Comparison of ENCODE assay signal across 19 mouse cellular contexts in the genomic region with DNA sequence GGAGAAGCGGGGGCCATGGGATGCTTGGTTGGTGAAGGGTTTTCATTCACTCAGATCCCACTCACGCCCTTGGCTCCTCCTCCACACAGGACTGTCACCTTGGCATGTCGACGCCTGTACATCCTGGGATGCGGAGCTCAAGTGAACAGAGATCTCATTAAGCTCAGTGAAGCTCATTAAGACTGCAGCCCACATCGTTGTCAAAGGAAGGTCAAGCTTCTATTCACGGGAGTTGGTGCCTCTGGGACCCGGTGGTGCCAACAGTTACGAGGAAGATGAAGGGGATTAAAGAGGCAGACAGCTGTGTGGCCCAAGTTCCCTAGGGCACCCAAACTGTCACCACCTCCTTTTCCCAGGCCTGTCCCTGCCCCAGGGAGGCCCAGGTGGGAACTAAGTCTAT. TPM values are rescaled to one million over a fixed set of nuclear protein-coding genes. Genes with fewer than 3 reads are reported as not detected.
DNase-seq lines count a peak whose midpoint lies in the region; ATAC-seq and TF ChIP-seq lines count a peak whose summit lies in the region.
"Had no signal": no experiment of that assay in that cellular context is flagged by ENCODE, and none has a peak within 500 bp of the region (broad histone marks: within the 10 kb centered on the region; RNA-seq: fewer than 3 reads in every experiment).

No protein-coding gene starts in this region.

- no peak overlapping the region for H3K4me3 ChIP-seq in forebrain, embryonic 11.5 days (ENCODE audit: low read depth, low read length)
- H3K4me3 ChIP-seq in forebrain, postnatal 0 days (ENCODE audit: low read depth, low read length): no peak overlapping the region
- H3K4me3 ChIP-seq in kidney, embryonic 15.5 days (replicated peaks): no peak overlapping the region
- H3K4me3 ChIP-seq in hindbrain, embryonic 15.5 days: no peak overlapping the region
- no peak overlapping the region for H3K4me3 ChIP-seq in midbrain, embryonic 14.5 days (replicated peaks; ENCODE audit: low read depth, low read length)
- H3K4me3 ChIP-seq in lung, postnatal 0 days (ENCODE audit: low read depth, low read length): no peak overlapping the region
- H3K4me3 ChIP-seq: embryonic facial prominence, embryonic 13.5 days; heart, embryonic 10.5 days; limb, embryonic 13.5 days; lung, embryonic 15.5 days; neural tube, embryonic 12.5 days had no signal

- no peaks in the 10 kb centered on the region for H3K36me3 ChIP-seq in forebrain, embryonic 11.5 days (ENCODE audit: control insufficient read depth, insufficient read depth, low read length)
- peaks cover 15% of the 10 kb centered on the region for H3K36me3 ChIP-seq in forebrain, postnatal 0 days (ENCODE audit: insufficient read depth)
- no peaks in the 10 kb centered on the region for H3K36me3 ChIP-seq in kidney, embryonic 15.5 days
- H3K36me3 ChIP-seq in hindbrain, embryonic 15.5 days: peaks cover 8% of the 10 kb centered on the region
- peaks cover 23% of the 10 kb centered on the region for H3K36me3 ChIP-seq in midbrain, embryonic 14.5 days (ENCODE audit: control insufficient read depth, insufficient read depth, low read length)
- H3K36me3 ChIP-seq in lung, postnatal 0 days (ENCODE audit: insufficient read depth, low read length): no peaks in the 10 kb centered on the region
- H3K36me3 ChIP-seq: embryonic facial prominence, embryonic 13.5 days; heart, embryonic 10.5 days; limb, embryonic 13.5 days; lung, embryonic 15.5 days had no signal

- no peak overlapping the region for H3K9ac ChIP-seq in forebrain, embryonic 11.5 days (ENCODE audit: low read length)
- H3K9ac ChIP-seq in forebrain, postnatal 0 days: no peak overlapping the region
- H3K9ac ChIP-seq in kidney, embryonic 15.5 days: no peak overlapping the region
- no peak overlapping the region for H3K9ac ChIP-seq in hindbrain, embryonic 15.5 days
- H3K9ac ChIP-seq in midbrain, embryonic 14.5 days (replicated peaks; ENCODE audit: low read length): no peak overlapping the region
- H3K9ac ChIP-seq in lung, postnatal 0 days (replicated peaks; ENCODE audit: low read depth): no peak overlapping the region
- H3K9ac ChIP-seq: embryonic facial prominence, embryonic 13.5 days; limb, embryonic 13.5 days; liver, embryonic 14.5 days; lung, embryonic 15.5 days; neural tube, embryonic 12.5 days had no signal

- no peaks in the 10 kb centered on the region for H3K27me3 ChIP-seq in forebrain, embryonic 11.5 days (ENCODE audit: control insufficient read depth, insufficient read depth, low read length)
- no peaks in the 10 kb centered on the region for H3K27me3 ChIP-seq in forebrain, postnatal 0 days (ENCODE audit: insufficient read depth, low read length)
- no peaks in the 10 kb centered on the region for H3K27me3 ChIP-seq in kidney, embryonic 15.5 days
- H3K27me3 ChIP-seq in hindbrain, embryonic 15.5 days: no peaks in the 10 kb centered on the region
- H3K27me3 ChIP-seq in midbrain, embryonic 14.5 days (ENCODE audit: control insufficient read depth, insufficient read depth, low read length): no peaks in the 10 kb centered on the region
- no peaks in the 10 kb centered on the region for H3K27me3 ChIP-seq in lung, postnatal 0 days (replicated peaks; ENCODE audit: insufficient read depth, low read length)
- H3K27me3 ChIP-seq: embryonic facial prominence, embryonic 13.5 days; lung, embryonic 15.5 days had no signal

- ATAC-seq in forebrain, embryonic 11.5 days (replicated peaks; ENCODE audit: low FRiP score): 0 out of 2 replicates have a peak, but pooled peaks have one; percentile 38
- ATAC-seq in forebrain, postnatal 0 days: no peak
- ATAC-seq in kidney, embryonic 15.5 days (replicated peaks; ENCODE audit: low FRiP score): peak; percentile 49; the same call in 1 of the 2 replicates
- no peak for ATAC-seq in hindbrain, embryonic 15.5 days (ENCODE audit: low FRiP score, low read depth)
- peak; percentile 38; the same call in 1 of the 2 replicates for ATAC-seq in midbrain, embryonic 14.5 days (ENCODE audit: low FRiP score, low TSS enrichment)
- no peak for ATAC-seq in lung, postnatal 0 days

- no peaks in the 10 kb centered on the region for H3K9me3 ChIP-seq in forebrain, embryonic 11.5 days (ENCODE audit: control insufficient read depth, low read length)
- H3K9me3 ChIP-seq in forebrain, postnatal 0 days (ENCODE audit: low read length): no peaks in the 10 kb centered on the region
- no peaks in the 10 kb centered on the region for H3K9me3 ChIP-seq in kidney, embryonic 15.5 days (replicated peaks)
- H3K9me3 ChIP-seq in hindbrain, embryonic 15.5 days: no peaks in the 10 kb centered on the region
- H3K9me3 ChIP-seq in midbrain, embryonic 14.5 days (ENCODE audit: control insufficient read depth, low read length): no peaks in the 10 kb centered on the region
- H3K9me3 ChIP-seq in lung, postnatal 0 days (ENCODE audit: low read length): no peaks in the 10 kb centered on the region
- H3K9me3 ChIP-seq: embryonic facial prominence, embryonic 13.5 days; heart, embryonic 10.5 days; limb, embryonic 13.5 days; lung, embryonic 15.5 days; neural tube, embryonic 12.5 days had no signal

- H3K27ac ChIP-seq in forebrain, embryonic 11.5 days (ENCODE audit: low read depth, low read length): no peak overlapping the region
- H3K27ac ChIP-seq in forebrain, postnatal 0 days (ENCODE audit: low read depth, low read length): no peak overlapping the region
- H3K27ac ChIP-seq in kidney, embryonic 15.5 days: no peak overlapping the region
- H3K27ac ChIP-seq in hindbrain, embryonic 15.5 days (replicated peaks): peak overlapping the region; percentile 46; the same call in 1 of the 2 replicates
- peak overlapping the region; percentile 55 for H3K27ac ChIP-seq in midbrain, embryonic 14.5 days (replicated peaks; ENCODE audit: low read depth, low read length)
- no peak overlapping the region for H3K27ac ChIP-seq in lung, postnatal 0 days (ENCODE audit: low read length)
- H3K27ac ChIP-seq: embryonic facial prominence, embryonic 13.5 days; heart, embryonic 10.5 days; limb, embryonic 13.5 days; liver, embryonic 14.5 days; lung, embryonic 15.5 days; macrophage; neural tube, embryonic 12.5 days had no signal

- WGBS in forebrain, embryonic 11.5 days: 35% methylated on average over 9 of the region's 9 CpGs
- 18% methylated on average over 9 of the region's 9 CpGs for WGBS in forebrain, postnatal 0 days
- 37% methylated on average over 9 of the region's 9 CpGs for WGBS in kidney, embryonic 15.5 days
- 31% methylated on average over 9 of the region's 9 CpGs for WGBS in hindbrain, embryonic 15.5 days
- 17% methylated on average over 9 of the region's 9 CpGs for WGBS in midbrain, embryonic 14.5 days
- WGBS in lung, postnatal 0 days: 58% methylated on average over 9 of the region's 9 CpGs

- 0 out of 2 replicates have a peak, but pooled peaks cover 4% of the 10 kb centered on the region for H3K4me1 ChIP-seq in forebrain, embryonic 11.5 days (replicated peaks; ENCODE audit: control insufficient read depth, insufficient read depth, low read length)
- no peaks in the 10 kb centered on the region for H3K4me1 ChIP-seq in forebrain, postnatal 0 days (ENCODE audit: insufficient read depth)
- 0 out of 2 replicates have a peak, but pooled peaks cover 5% of the 10 kb centered on the region for H3K4me1 ChIP-seq in kidney, embryonic 15.5 days
- peaks cover 31% of the 10 kb centered on the region for H3K4me1 ChIP-seq in hindbrain, embryonic 15.5 days (replicated peaks)
- peaks cover 25% of the 10 kb centered on the region for H3K4me1 ChIP-seq in midbrain, embryonic 14.5 days (ENCODE audit: control insufficient read depth, insufficient read depth, low read length)
- H3K4me1 ChIP-seq in lung, postnatal 0 days (ENCODE audit: insufficient read depth, low read depth, low read length): no peaks in the 10 kb centered on the region
- H3K4me1 ChIP-seq: heart, embryonic 10.5 days; limb, embryonic 13.5 days; lung, embryonic 15.5 days had no signal

- H3K4me2 ChIP-seq in forebrain, embryonic 11.5 days (ENCODE audit: low read depth, low read length, severe bottlenecking): no peak overlapping the region
- H3K4me2 ChIP-seq in forebrain, postnatal 0 days (ENCODE audit: low read depth): no peak overlapping the region
- H3K4me2 ChIP-seq in kidney, embryonic 15.5 days: no peak overlapping the region
- H3K4me2 ChIP-seq in hindbrain, embryonic 15.5 days: no peak overlapping the region
- H3K4me2 ChIP-seq in midbrain, embryonic 14.5 days (ENCODE audit: low read length): no peak overlapping the region
- no peak overlapping the region for H3K4me2 ChIP-seq in lung, postnatal 0 days (replicated peaks; ENCODE audit: low read depth, low read length)
- H3K4me2 ChIP-seq: embryonic facial prominence, embryonic 13.5 days; limb, embryonic 13.5 days; lung, embryonic 15.5 days; neural tube, embryonic 12.5 days had no signal

- TF ChIP-seq EP300 in lung, postnatal 0 days (IDR thresholded peaks at IDR 0.05): no peak

- DNase-seq in forebrain, embryonic 11.5 days (ENCODE audit: low spot score): no peak
- no peak for DNase-seq in forebrain, postnatal 0 days
- DNase-seq in kidney, postnatal 14 days: no peak
- DNase-seq in midbrain, embryonic 14.5 days: peak; percentile 53
- DNase-seq in adrenal gland, adult 18-20 months (ENCODE audit: low spot score in 2 of 2): no peak
- DNase-seq in lung, postnatal 0 days (ENCODE audit: low spot score): no peak
- DNase-seq: adrenal gland, postnatal 14 days; cerebellum, adult 11 months; heart, postnatal 10 days; kidney, adult 18-20 months had no signal

- TF ChIP-seq CTCF in forebrain, postnatal 0 days (IDR thresholded peaks at IDR 0.05; ENCODE audit: low read depth): no peak
- no peak for TF ChIP-seq CTCF in lung, postnatal 0 days (IDR thresholded peaks at IDR 0.05)

RNA-seq across cellular contexts. Expression of gene Disp3, which starts 49.5 kb away (rescaled TPM):
- 2.3 and 3.0 TPM in 2 replicates for polyA plus RNA-seq in forebrain, embryonic 11.5 days (2014; fragmentation: Nextera tagmentation; extraction: Ambion mirVana)
- 13.2 and 17.3 TPM in 2 replicates for total RNA-seq in forebrain, postnatal 0 days (2014; rRNA removed)
- 4.1 and 6.1 TPM in 2 replicates for polyA plus RNA-seq in forebrain, postnatal 0 days (2015; fragmentation: Nextera tagmentation; extraction: Ambion mirVana)
- polyA plus RNA-seq in kidney, embryonic 15.5 days (2015; fragmentation: Nextera tagmentation; extraction: Ambion mirVana): 0.19 TPM in 2 replicates
- polyA plus RNA-seq in hindbrain, embryonic 15.5 days (2015; fragmentation: Nextera tagmentation; extraction: Ambion mirVana): 13.3 and 15.3 TPM in 2 replicates
- 10.6 and 11.8 TPM in 2 replicates for polyA plus RNA-seq in midbrain, embryonic 14.5 days (2014; fragmentation: Nextera tagmentation; extraction: Ambion mirVana)
- 1 to 10 TPM in 1 of 2 experiments, under 1 TPM in 1; 0.10 to 1.3 TPM for total RNA-seq in adrenal gland, adult 18-20 months (2021)
- 0.02 and 0.12 TPM in 2 replicates for polyA plus RNA-seq in lung, postnatal 0 days (2015; fragmentation: Nextera tagmentation; extraction: Ambion mirVana)
- polyA plus RNA-seq: liver, embryonic 14.5 days; macrophage had no signal

Comparison
In these comparisons a context has a peak if more than half of its experiments do, and no peak if none do; other contexts are left out.
1. ATAC-seq: peak in forebrain, embryonic 11.5 days (single experiment), kidney, embryonic 15.5 days (single experiment) and midbrain, embryonic 14.5 days (single experiment); none in forebrain, postnatal 0 days (single experiment), hindbrain, embryonic 15.5 days (single experiment) and lung, postnatal 0 days (single experiment).
2. H3K27ac ChIP-seq: peak in hindbrain, embryonic 15.5 days (single experiment) and midbrain, embryonic 14.5 days (single experiment); none in forebrain, embryonic 11.5 days (single experiment), forebrain, postnatal 0 days (single experiment), kidney, embryonic 15.5 days (single experiment) and lung, postnatal 0 days (single experiment).